Mouse (Mus musculus) 3T3-L1 (cell line): ENCODE measurements at regions not wholly inside any gene's neighbourhood (a gene's known extent, or its start where the extent isn't known, plus 50 kb on each side); places are given as distances from the start of the nearest gene placed in this dataset.
"Not testable (repeated sequence)": the region's sequence is repeated elsewhere in the genome, so short reads cannot be mapped to it uniquely, and the experiment has no call there.

Experiments
- DNase-seq: peaks from one replicate; pipeline ENCODE4 v3.0.0-alpha.2; 2015; ENCODE audit warnings: low read depth, low spot score

GRCm38 (mm10) chr9:115422786-115423185 is 112.6 kb upstream of the Stt3b start:
- no peak for DNase-seq

GRCm38 (mm10) chr9:115426682-115427081 is 116.5 kb upstream of the Stt3b start:
- DNase-seq = no peak

DNA sequence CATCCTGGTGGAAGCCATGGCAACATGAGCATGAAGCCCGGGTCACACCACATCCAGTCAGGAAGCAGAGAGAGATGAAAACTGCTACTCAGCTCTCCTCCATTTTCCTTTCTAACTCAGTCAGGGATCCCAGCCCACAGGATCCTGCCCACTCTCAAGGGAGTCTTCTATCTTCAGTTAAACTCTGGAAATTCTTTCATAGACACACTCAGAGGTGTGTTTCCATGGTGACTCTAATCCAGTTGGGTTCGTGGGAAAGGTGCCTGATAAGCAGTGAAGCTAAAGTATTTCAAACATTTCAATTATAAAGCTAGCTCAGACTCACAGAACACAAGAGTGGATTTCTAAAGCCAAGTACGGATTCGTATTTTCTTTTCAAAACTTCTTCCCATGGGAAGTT is 120.0 kb upstream of the Stt3b start:
- DNase-seq = no peak

DNA sequence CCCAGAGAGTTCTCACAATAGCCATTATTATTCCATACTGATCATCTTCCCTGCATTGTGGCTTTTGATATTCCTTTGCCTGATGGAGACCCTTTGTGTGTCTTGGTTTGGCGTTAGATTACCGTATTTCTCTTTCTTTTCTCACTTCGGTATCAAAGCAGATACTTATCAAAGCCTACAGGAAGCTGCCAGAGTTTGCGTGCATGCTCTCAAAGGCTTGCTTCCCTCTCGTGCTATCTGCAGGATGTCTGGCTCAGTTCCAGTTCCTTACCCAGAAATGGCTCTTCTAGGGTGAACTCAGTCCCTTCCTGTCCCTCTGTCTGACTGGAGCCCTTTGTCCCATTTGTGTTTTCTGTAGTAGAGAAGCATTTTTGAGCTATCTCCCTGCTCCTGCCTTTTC is 124.5 kb upstream of the Stt3b start:
- no peak for DNase-seq

- no peak for DNase-seq
These were observed 126.1 kb upstream of the Stt3b start for GRCm38 (mm10) chr9:115436301-115436700.

GRCm38 (mm10) chr9:115438234-115438633 is 128.0 kb upstream of the Stt3b start:
- not testable (repeated sequence) for DNase-seq

- DNase-seq = no peak
These were observed 136.5 kb upstream of the Stt3b start for GRCm38 (mm10) chr9:115446681-115447080.

DNA sequence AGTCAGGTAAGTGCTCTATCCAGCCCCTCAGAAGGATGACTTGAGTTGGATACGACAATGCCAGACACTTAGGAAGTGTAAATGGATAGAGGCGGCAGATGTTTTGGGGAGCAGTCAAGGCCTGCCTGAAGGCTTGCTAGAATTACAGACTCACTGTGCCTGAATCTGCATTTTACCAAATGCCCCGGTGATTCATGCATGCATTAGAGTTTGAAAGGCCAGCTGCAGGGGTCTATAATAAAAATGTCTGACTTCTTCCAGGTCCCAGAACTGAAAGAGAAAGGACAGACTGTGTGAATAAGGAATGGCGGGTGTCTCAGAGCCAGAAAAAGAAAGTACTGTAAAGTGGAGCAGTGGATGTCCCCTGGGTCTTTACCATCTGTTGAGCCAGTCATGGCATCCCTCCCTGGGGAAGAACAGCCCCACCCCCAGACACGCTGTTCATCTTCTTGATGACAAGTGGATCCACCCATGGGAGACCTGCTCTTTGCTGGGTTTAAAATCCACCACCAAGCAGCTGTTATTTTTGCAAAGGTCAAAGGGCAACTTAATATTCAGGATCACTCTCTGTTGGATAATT is 140.6 kb upstream of the Stt3b start:
- no peak for DNase-seq

- DNase-seq = no peak
These were observed 144.6 kb upstream of the Stt3b start for GRCm38 (mm10) chr9:115454771-115455170.

- no peak for DNase-seq
These were observed 145.9 kb upstream of the Stt3b start for GRCm38 (mm10) chr9:115456121-115456520.

GRCm38 (mm10) chr9:115456638-115457037 is 146.4 kb upstream of the Stt3b start:
- DNase-seq = no peak

GRCm38 (mm10) chr9:115457889-115458710 is 147.9 kb upstream of the Stt3b start:
- no peak for DNase-seq

DNA sequence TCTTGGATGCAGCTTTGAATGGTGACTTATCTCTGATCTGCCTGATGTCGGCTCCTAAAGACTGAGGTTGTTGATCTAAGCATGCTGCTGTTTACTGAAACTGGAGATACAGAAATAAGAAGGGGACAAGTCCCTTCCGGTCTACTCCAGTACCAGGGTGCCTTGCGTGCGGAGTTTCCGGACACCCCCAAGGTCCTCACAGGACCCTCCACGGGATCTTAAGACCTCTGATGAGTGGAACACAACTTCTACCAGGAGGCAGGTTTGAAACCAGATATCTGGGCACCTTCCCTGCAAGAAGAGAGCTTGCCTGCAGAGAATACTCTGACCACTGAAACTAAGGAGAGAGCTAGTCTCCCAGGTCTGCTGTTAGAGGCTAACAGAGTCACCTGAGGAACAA is 148.9 kb upstream of the Stt3b start:
- DNase-seq = not testable (repeated sequence)

DNA sequence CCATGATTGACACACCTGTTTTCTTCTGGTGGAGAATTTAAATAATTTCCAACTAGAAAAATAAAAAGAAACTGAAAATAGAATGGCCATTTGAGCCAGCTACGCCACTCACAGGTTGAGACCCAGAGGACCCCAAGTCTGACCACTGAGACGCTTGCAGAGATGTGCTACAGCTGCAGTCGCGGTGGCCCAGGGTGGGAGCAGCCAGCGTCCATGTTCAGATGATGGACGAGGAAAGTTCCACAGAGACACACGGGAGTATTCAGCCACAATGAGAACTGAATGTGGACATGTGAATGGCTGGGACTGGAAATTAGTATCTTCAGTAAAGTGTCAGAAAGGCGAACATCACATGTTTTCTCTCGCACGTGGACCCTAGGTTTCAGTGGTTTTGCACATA is 155.1 kb upstream of the Stt3b start:
- DNase-seq = no peak

- DNase-seq = no peak
These were observed 158.4 kb upstream of the Stt3b start for GRCm38 (mm10) chr9:115468641-115469040.

DNA sequence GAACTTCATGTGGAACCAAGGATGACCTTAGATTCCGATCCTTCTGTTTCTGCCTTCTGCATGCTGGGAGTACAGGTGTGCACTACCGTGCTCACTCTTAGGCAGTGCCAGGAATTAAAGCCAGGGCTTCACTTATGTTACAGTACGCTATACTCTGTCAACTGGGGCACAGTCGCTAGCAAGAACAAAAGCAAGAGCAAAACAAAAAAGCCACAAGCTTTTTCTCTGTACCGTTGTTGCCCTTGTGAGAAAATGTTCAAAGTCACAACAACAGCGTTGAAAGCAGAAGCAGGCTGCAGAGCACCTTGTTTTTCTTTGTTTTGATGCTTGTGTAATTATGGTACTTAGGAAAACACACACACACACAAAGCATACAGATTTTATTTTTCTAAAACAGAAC is 161.4 kb upstream of the Stt3b start:
- no peak for DNase-seq

DNA sequence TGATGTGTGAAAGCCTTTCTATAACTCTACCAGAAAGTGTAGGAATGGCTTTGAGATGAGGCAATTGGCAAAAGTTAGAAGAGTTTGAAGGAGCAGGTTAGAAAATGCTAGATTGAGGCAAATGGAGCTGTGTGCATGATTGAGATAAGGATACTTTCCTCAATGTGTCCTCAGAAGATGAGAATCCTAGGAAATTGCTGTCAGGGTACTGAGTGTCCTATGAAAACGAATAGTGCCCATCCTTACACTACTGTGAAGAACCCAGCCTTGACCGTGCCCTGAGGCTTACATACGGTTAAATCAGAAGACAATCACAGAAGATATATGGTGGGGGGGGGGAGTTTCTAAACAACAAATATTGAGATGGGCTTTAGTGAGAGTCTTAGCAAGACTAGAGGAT is 162.8 kb upstream of the Stt3b start:
- no peak for DNase-seq

DNA sequence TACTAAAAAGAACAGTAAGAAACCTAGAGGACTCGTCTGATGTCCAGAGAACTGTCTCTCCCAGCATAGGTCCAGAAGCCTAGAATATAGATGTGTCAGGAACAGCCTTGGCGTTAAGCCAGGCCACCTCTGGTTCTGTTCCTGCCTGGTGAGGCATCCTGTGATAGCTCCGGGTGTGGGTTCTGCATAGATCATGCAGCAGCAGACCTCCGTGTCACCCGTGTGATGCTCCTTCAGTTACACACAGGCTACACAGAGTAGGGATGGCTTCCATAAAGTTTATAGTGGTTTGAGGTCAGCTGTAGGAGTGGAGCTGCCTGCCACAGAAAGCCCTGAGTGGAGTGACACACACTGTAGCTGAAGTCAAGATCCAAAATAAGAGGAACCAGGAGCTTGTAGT is 163.6 kb upstream of the Stt3b start:
- DNase-seq = no peak

- DNase-seq = no peak
These were observed 164.1 kb upstream of the Stt3b start for GRCm38 (mm10) chr9:115474342-115474741.

DNA sequence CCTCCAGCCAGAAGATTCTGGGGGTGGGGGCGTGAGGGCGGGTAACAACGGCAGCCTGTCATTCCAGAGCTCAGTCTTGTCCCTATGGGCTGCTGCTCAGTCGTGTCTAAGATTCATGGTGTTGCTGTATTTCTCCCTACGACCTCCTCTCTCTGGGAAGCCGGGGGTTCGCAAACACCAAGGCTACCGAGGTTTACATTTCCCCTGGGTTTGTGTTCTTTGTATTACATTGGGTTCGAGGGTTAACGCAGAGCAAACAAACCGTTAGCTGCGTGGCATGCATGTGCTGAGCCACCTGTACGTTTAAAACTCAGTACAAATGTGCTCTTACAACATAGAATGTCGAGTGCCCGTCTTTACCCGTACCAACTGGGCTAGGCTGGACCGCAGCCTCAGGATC is 166.0 kb upstream of the Stt3b start:
- DNase-seq = no peak

GRCm38 (mm10) chr9:115477556-115478220 is 167.5 kb upstream of the Stt3b start:
- DNase-seq = no peak

GRCm38 (mm10) chr9:115478946-115479345 is 168.7 kb upstream of the Stt3b start:
- no peak for DNase-seq

- no peak for DNase-seq
These were observed 171.0 kb upstream of the Stt3b start for GRCm38 (mm10) chr9:115481176-115481575.
